Mouse (Mus musculus) skeletal muscle tissue, adult 2 months (tissue): ENCODE data around the gene Zfp827.

Source experiments
- DNase-seq: peaks from one replicate; pipeline ENCODE4 v3.0.0-alpha.2; 2012; ENCODE audit warnings: low read depth, low spot score

Zfp827 gene

DNA sequence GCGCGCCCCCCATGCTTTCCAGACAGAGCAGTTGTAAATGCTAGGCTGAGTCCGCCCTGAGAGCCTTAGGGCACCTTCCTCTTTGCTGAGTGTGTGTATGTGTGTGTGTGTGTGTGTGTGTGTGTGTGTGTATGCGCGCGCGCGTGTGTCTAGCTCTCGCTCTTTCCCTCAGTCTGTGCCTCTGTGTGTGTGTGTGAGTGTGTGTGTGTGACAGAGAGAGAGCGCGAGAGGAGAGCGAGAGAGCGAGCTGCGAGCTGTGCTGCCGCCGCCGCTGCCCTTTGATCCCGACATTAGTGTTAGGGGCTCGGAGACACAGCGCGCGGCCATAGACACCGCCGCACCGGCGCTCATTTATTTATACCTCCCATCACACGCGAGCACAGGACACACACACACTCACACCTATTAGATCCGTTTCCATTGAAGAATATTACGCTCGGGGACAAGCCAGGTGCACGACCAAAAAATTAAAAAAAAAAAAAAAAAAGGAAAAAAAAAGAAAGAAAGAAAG, at the start of gene Zfp827:
Gene Zfp827 (plus strand): TSS at position 461 of the 511 bp plus-strand sequence.
- DNase-seq, result peak; percentile 49

DNA sequence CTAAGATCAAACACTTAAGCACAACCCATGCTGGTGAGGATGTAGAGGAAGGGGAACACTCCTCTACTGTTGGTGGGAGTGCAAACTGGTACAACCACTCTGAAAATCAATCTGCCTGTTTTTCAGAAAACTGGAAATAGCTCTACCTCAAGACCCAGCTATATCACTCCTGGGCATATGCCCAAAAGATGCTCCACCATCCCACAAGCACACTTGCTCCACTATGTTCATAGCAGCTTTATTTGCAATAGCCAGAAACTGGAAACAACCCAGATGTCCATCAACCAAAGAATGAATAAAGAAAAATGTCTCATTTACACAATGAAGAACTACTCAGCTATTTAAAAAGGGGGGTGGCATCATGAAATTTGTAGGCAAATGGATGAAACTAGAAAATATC, 23.9 kb upstream of the Zfp827 start:
- no peak for DNase-seq

DNA sequence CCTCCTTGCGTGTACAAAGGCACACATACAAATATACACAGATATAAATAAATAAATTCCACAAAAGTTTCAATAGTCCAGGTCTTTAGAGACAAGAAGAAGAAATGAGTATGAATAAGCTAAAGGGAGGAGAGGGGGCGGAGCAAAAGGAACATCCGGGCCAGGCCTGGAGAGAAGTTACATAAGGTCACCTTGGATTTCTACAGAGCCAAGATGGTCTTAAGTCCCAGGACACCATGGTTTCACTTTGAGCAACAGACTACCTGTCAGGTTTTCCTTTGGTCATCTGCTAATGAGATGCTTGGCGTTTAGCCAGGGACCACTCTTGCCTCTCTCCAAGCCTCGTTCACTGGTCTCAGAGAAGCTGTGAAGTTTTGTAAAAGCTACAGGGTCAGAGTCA, 13.2 kb upstream of the Zfp827 start:
- no peak for DNase-seq

DNA sequence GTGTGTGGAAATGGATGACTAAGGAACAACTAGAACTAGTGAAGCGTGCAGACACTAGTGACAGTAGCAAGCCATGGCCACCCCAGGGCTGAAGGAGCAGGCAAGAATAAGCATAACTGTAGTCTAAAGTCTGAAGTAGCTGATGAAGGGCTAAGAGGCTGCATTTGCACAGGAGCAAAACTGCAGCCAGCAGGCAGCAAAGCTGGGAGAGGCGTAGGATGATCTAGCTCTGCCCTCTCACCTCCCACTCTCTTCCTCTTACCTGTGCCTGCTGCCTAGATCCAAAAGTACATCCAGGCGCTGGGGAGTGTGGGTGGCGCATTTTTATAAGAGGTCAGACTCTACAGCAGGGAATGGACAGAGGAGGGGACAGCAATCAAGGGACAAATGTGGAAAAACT, 12.2 kb upstream of the Zfp827 start:
- no peak for DNase-seq

DNA sequence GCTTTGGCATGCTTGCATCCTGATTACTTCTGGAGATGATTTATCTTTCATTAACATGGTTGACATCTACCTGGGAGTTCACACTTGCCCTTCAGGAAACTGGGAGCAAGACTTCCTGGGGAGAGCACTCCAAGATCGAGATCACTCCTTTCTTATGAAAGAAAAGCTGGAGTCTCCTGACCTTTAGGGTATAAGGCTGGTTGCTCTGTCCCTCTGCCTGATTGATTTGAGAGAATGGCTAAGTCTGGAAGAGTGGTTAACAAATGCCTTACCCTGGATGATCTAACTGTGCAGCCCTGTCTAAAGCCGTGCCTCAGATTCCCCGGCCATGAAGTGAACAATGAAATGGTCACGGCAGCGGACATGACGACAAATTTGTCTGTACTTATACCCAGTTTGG, 11.7 kb upstream of the Zfp827 start:
- no peak for DNase-seq

DNA sequence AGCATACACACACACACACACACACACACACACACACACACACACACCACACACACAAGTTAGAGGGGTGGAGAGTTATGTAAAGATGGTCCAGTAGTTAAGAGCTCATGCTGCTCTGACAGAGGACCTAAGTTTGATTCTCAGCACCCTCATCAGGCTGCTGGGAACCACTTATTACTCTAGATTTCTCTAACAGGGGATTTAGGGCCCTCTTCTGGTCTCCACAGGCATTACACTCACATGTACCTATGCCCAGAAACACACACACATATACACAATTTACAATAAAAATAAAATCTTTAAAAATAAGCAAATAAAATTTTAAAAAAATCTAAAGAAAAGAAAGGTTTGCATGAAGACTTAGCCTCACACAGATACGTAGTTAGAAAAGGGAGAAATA, 4.3 kb upstream of the Zfp827 start:
- DNase-seq, result no peak

DNA sequence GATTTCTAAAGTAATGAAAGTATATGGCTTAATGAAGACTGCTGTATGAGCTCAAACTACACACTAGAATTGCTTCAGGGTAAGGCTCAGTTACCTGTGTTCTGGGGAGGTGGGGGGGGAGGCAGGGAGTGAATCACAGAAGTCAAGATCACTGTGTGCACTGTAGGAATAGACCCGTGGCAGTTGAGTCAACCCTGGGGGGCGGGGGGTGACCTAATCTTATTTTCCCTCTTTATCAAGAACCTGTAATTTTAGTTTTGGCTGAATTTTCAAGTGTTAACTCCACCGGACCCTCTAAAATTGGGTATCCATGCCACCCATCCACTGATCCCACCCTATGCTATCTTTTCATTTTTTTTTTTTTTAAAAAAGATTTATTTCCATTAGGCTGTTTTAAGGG, 918 bp upstream of the Zfp827 start:
- DNase-seq, result no peak

DNA sequence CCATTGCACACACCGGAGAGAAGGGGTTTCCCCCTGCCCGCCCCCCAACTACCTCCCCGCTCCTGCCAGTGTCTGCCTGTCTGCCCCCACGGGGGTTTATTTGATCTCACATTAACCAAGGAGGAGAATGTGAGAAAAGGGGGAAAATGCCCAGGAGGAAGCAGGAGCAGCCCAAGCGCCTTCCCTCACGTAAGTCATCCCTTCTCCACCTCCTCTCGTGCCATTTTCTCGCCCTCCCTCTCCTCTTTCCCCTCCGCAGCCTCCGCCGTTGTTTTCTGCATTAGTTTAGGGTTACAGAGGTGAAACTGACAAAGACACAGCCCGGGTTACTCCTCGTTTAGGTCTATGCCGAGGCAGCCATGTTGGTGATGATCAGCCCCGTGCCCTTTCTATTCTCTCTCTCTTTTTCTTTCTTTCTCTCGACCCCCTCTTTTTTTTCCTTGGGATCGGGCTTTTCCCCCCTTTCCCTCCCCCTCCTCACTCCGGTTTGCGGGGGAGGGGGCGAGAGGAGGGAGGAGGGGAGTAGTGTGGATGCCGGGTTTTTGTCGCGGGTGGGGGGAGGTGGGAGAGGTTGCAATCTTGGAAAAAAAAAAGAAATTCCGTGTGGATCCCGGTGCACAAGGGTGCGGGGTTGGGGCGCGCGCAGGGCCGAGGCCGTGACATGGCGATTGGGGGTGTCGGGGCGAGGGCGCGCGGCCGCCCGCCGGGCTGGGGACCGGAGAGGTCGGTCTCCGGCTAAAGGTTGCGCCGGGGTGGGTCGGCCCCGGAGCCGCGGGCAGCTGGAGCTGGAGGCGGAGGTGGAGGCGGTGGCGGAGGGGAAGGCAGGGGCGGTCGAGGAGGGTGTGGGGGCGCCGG, 531 bp downstream of the Zfp827 start:
- peak; percentile 3 for DNase-seq

DNA sequence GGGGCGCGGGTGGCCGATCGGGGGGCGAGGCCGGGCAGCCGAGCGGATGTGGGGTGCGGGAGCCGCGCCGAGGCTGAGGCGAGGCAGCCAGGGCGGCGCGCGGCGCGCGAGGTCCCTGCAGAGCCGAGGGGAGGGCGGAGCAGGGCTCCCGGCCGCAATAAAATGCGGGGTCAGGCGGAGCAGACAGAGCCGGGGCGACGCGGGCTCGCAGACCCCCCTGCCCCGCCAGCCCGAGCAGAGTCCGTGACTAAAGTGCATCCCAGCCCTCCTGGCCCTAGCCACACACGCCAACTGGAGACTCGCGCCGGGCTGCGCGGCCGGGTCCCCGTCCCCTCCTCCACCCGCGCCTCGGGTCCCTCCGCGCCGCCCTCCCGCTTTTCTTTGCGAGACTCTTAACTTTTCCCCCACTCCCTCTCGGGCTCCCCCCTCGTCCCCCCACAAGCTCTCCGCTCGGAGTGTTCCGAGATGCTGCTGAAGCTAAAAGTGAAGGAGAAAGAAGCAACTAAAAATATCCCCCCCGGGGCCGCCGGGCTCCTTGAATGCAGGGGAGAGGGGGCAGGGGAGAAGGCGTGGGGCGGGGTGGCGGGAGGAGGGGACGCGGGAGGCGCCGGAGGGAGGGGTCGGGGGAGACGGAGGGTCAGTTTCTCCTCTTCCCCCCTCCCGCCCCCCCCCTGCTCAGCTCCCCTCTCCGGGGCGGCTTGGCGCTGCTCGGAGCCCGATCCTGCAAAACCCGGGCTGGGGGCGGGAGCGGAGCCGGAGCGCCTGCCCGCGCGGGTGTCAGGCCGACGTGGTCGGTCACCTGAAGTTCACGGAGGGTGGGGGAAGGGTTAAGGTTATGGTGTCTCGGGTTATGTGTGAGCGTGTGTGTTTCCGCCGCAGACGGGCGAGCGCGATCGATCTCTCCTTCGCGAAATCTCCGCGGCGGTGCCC, 1.4 kb downstream of the Zfp827 start:
- DNase-seq, result peak; percentile 33

DNA sequence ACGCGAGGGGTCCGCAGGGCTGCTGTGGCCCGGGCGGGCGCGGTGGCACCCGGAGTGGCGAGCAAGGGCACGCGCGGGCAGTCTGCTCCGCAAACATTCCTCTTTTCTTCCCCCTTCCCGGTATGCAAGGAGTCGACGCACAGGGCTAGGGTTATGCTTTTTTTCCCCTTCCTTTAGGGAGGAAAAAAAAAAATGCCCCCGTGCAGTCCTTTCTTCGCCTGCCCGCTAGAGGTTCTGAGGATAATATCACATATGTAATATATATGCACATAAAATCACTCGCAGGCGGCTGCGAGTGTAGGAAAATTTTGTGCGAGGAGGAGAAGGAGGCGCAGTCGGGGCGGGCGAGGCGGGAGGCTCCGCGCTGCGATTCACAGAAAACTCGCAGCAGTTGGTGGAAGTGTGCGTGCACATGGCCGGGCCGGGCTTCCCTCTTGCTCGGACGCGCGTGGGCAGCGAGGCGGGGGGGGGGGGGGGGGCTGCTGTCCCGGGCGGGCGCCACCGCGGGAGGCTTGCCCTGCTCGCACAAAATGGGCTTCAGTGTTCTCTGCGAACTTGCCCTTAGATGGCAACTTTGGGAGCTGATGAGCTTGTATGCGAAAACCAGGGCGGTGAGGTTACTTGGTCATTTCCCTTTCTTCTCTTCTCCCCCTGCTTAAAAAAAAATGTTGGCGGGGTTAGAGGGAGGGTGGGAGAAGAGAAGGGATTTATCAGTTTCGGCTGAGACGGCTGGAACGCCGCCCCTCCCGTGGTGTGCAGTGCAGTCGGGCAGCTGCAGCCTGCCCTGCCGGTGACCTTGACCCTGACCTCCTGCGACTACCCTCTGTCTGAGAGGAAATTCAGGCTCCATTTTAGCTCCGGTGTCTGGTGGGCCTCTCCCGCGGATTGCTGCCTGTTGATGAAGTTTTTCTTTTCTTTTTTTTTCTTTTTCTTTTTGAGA, 2.4 kb downstream of the Zfp827 start:
- peak; percentile 8 for DNase-seq

DNA sequence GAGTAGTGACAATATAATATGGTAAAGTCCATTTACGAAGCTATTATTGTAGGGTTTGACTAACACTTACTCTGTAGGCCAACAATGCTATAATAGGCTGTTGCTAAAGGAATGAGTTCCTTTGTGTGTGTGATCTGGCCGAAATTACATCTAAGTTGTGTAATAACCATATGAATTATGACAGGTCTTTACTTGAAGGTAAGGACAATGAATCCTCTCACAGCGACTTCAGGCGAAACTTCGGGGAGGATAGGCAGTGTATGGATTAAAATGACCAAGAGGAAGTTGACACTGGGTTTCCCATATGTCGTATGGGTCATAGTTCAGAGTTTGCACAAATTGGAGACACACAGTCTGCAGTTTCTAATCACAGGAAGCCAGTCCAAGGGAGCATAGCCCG, 9.3 kb downstream of the Zfp827 start:
- no peak for DNase-seq

DNA sequence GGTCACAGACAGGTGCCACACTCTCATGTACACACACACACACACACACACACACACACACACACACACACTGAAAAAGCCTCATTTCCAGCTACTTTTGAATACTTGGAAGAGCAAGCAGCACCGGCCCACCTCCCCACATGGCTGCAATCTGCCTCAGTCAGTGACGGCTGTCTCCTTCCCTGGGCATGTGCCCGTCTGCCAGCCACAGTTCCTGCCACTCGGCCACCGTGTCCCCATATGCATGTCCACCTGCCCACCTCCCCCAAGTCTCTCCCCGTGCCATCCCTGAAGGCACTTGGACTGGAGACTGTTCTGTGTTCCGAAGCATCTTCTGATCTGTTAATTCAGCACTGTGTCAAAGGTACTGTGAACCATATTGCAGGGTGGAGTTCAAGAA, 9.8 kb downstream of the Zfp827 start:
- no peak for DNase-seq

DNA sequence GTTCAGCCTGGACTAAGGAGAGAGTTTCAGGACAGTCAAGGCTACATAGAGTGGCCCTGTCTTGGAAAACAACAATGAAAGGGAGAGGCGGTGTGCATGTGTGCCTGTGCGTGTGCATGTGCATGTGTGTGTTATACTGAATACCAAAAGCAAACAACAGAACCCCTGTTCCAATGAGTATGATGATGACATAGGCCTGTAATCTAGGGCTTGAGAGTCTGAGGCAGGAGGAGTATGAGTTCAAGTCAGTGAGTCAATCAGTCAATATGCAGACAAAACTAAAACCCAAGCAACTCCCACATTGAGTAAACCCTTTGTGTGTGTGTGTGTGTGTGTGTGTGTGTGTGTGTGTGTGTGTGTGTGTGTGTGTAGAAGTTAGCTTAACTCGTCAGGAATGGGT, 13.2 kb downstream of the Zfp827 start:
- no peak for DNase-seq

DNA sequence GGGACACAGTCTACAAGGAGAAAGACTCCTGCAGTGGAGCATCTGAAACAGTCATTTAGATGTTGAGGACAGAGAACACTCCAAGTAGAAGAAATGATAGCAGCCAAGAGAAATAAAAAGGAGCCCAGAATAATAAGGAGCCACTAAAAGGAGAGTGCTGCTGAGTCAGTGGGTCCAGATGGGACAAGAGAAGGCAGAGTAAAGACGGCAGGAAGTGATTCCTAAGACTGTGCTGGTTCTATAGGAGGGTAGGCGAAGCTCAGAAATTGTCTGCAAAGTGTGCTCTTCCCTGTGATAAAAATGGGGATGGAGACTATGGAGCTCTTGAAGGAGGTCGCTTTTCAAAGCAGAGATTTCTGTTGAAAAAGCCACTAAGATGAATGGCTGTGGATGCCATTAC, 14.0 kb downstream of the Zfp827 start:
- DNase-seq, result no peak

DNA sequence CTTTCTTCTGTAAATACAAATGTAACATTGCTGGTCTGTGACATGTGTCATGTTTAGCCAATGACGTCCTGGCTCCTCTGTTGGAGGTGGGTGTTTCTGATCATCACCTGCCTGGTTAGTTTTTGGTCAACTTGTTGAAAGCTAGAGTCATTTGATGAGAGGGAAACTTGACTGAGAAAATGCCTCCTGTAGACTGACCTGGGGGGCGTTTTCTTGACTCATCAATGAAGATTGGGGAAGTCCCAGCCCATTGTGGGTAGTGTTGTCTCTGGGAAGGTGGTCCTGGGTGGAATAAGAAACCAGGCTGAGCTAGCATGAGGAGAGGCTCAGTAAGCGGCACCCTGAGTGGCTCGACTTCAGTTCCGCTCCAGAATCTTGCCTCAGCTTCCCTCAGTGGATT, 16.4 kb downstream of the Zfp827 start:
- no peak for DNase-seq

DNA sequence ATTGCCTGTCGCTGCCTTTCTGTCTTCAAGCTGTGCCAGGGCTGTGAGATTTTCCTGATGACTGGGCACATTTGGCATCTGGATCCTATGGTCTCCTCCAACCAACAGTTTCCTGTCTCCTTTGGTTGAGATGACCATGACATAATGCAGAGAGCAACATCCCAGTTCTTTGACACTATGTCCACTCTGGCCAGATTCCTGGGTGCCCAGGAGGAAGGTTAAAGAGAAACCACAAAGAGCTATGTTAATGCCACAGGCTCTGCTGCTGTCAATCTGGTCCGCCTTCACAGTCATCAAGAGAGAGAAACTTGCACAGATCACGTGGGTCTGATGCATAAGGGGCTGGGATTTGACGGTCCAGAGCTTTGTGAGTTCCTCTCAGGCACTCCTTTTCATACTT, 18.4 kb downstream of the Zfp827 start:
- no peak for DNase-seq

DNA sequence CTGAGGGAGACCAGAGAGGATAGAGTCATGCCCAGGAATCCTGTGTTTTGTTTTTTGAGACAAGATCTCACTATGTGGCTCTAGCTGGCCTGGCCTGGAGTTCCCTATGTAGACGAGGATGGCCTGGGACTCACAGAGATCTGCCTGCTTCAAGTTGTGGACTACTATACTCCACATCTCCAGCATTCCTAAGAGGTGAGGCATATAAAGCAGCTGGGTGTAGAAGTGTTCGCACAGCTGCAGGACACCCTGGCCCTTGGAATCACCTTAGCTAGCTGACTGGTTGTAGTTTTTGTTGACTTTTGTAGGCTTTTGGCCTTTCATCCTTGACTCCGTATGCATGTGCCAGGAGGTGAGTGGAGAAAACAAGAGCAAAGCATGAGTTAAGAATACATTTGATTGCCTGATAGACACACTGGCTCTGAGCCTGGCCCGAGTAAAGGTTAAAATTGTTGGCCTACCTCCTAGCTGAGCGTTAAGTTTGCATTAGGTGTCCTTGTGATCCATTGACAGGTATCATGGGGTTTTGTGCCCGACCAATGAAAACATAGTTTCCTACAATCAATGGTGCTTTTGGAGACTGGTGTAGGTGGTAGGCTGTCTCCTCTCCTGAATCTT, 20.3 kb downstream of the Zfp827 start:
- DNase-seq, result no peak

DNA sequence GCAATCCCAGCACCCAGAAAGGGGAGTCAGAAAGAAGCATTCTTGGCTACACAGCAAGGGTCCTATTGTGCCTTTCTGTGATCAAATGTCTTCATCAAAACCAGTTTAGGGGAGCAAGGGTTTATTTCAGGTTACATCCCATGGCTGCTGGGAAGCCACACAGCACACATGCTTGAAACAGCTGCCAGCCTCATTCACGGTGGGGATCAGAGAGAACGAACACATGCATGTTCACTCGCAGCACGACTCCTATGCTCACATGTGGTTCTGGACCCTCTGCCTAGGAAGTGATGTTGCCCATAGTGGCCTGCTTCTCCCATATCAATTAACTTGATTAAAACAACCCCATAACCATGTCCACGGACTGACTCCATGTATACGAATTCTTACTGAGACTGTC, 26.0 kb downstream of the Zfp827 start:
- DNase-seq, result no peak

DNA sequence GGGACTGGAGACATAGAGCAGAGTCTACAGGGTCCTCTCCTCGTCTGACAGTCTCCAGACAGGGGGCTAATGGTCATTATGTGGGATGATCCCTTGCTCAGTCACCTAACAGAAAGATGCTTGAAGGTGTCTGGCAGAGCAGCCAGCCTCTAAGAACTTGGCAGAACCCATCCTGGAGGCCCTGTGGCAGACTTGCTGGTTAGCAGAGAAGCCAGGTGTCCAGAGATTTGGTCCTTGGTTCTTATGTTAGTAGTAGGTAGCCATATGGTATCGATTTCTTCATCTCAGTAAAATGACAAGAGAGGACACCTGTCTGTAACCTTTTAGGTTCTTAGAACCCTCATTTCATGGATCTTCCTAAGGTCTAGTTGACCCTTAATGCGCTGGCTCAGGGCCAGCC, 28.9 kb downstream of the Zfp827 start:
- DNase-seq, result no peak

DNA sequence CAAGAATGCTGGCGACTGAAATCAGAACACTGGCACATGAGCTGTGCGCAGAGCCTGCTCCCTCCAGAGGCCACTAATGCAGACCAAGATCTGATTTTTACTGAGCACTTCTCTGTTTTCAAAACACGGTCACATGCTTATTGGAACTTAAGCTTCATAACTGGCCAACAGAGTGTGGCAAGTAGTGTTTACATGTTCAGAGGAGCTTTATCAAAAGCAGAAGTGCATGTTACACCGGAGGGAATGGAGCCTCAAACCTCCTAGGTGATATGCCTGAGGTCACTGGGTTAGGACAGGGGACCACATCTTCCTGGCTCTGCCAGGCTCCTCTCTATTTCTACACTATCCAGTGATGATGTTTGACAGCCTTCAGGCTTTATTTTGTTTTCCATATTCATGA, 31.1 kb downstream of the Zfp827 start:
- DNase-seq, result no peak

DNA sequence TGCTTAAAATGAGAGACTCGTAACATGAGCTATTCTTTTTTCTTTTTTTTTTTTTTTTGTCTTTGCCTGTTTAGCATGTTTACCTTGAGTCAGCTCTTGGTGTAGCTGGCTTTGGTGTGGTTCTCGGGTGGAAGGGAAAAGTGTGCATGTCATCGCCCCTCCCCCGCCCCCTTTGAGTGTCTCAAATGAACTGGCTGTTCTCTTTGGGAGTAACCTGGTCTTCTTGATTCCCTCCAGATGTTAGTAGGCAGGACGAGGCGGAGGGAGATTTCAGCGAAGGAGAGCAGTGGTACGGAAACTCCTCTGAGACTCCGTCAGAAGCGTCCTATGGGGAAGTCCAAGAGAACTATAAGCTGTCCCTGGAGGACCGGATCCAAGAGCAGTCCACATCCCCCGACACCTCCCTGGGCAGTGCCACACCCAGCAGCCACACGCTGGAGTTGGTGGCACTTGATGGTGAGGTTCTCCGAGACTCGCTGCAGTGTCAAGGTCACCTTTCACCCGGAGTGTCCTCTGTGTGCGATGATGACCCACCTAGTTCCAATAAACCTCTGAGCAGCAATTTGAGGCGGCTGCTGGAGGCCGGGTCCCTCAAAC, 31.9 kb downstream of the Zfp827 start:
- DNase-seq, result no peak
